Mouse (Mus musculus): Measurements from ENCODE around the gene Ngdn. TPM values are rescaled to one million over a fixed set of nuclear protein-coding genes. Genes with fewer than 3 reads are reported as not detected.

Gene Ngdn
- polyA plus RNA-seq, 1 experiment from 2014 or later: 61.9 TPM

DNA sequence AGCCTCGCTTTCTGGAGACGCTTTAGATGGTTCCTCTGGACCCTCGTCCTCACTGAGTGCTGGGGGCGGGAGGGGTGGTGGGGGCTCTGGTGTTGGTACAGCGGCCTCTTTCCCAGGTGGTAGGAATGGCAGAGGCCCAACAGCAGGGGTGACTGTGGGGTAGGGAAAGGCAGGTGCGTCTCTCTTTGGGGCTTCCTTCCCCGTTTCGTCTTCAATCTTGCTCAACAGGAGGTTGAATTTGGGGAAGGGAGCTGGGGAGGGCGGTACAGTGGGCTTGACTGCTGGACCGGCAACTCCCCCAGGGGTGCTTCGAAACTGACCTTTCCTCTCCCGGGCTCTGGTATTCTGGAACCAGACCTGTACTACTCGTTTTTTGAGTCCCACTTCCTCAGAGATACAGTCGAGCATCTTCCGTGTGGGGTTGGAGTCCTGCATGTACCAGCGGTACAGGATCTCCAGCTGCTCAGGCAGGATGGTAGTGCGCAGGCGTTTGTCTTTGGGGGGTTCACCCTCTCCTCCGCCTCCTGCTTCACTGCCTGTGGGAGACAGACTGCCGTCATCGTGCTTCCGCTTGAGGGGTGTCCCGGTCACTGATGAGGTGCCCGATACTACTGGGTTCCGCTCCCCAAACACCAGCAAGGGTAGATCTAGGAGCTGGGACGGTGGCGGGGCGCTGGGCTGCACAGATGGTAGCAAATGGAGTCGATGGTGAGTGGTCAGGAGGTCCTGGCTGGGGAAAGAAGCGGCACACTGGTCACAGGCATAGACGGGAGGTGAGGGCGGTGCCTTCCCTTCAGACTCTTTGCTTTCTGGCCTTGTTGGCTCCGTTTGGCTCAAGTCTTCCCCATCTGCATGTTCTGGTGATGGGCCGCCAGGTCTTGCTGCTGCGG is 49.5 kb downstream of the Ngdn start:
- ATAC-seq (ENCODE audit: low read depth): no peak
- no peak overlapping the region for H3K9ac ChIP-seq
- H3K9me3 ChIP-seq: no peaks in the 10 kb centered on the region
- H3K27me3 ChIP-seq: no peaks in the 10 kb centered on the region
- no peak overlapping the region for H3K27ac ChIP-seq (replicated peaks)
- 79% methylated on average over 35 of the region's 35 CpGs for WGBS
- no peak overlapping the region for H3K4me3 ChIP-seq
- H3K4me2 ChIP-seq: no peak overlapping the region
- peaks cover 46% of the 10 kb centered on the region for H3K4me1 ChIP-seq (replicated peaks)
- peaks cover 78% of the 10 kb centered on the region for H3K36me3 ChIP-seq

- Histone ChIP-seq H3K4me3 (no peak overlapping the region), H3K36me3 (peaks cover 84% of the 10 kb centered on the region), H3K27ac (replicated peaks) (no peak overlapping the region), H3K9ac (no peak overlapping the region), H3K27me3 (no peaks in the 10 kb centered on the region), H3K4me2 (no peak overlapping the region), H3K4me1 (replicated peaks) (peaks cover 42% of the 10 kb centered on the region), H3K9me3 (no peaks in the 10 kb centered on the region)
- 85% methylated on average over 13 of the region's 13 CpGs for WGBS
- ATAC-seq (ENCODE audit: low read depth): no peak
These were observed 50.1 kb downstream of the Ngdn start for GRCm38 (mm10) chr14:55065391-55065790.

- Histone ChIP-seq H3K4me3 (no peak overlapping the region), H3K4me2 (no peak overlapping the region), H3K9me3 (no peaks in the 10 kb centered on the region), H3K27ac (replicated peaks) (no peak overlapping the region), H3K36me3 (peaks cover 91% of the 10 kb centered on the region), H3K27me3 (no peaks in the 10 kb centered on the region), H3K9ac (no peak overlapping the region), H3K4me1 (replicated peaks) (peaks cover 35% of the 10 kb centered on the region)
- WGBS: 90% methylated on average over 8 of the region's 8 CpGs
- ATAC-seq (ENCODE audit: low read depth): no peak
These were observed 50.8 kb downstream of the Ngdn start for GRCm38 (mm10) chr14:55066042-55066441.

DNA sequence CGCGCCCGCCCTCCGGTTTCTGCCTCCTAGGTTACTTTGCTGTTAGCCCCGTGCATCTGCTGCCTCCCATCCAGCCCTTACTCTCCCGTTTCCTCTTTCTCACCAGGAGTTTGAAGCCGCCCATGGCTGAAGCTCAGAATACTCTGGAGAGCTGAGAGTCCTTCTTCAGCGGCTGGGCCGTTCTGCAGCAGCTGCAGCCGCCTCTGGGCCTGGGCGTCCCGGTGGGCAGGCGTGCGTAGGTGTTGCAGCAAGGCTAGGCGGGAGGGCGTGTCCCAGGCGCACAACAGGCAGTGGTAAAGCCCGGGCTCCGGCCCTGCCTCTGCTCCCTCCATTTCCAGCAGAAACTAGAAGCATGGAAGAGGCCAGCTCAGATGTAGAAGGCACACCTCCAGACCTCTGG is 56.5 kb downstream of the Ngdn start:
- Histone ChIP-seq H3K27me3 (no peaks in the 10 kb centered on the region), H3K27ac (replicated peaks) (peak overlapping the region; percentile 28), H3K9me3 (no peaks in the 10 kb centered on the region), H3K4me3 (no peak overlapping the region), H3K4me1 (replicated peaks) (peaks cover 35% of the 10 kb centered on the region), H3K4me2 (peak overlapping the region; percentile 20; the same call in 1 of the 2 replicates), H3K9ac (peak overlapping the region; percentile 53; the same call in 1 of the 2 replicates), H3K36me3 (peaks cover 83% of the 10 kb centered on the region)
- no peak for ATAC-seq (ENCODE audit: low read depth)
- WGBS: 22% methylated on average over 19 of the region's 19 CpGs

MicroRNA genes within 50 kb of the gene (microRNA counts, 519-probe panel; counts per million panel counts)
- microRNA mmu-miR-208b: not detected

Small RNAs within 50 kb of the gene (microRNA-seq; reads per million reads assigned to microRNA genes)
- 50.1 reads per million, percentile 47 among the genes with 10 or more reads in this experiment for gene Mir208b

Other genes starting within 250 kb of the Ngdn start
- 4.4 and 5.1 TPM in 2 replicates for gene Slc7a8, start 233.5 kb upstream of the Ngdn start, polyA plus RNA-seq (2015; fragmentation: Nextera tagmentation; extraction: Ambion mirVana)
- gene Rnf212b, start 201.3 kb upstream of the Ngdn start, polyA plus RNA-seq (2015; fragmentation: Nextera tagmentation; extraction: Ambion mirVana): not detected in 2 replicates
- gene Homez, start 144.5 kb upstream of the Ngdn start, polyA plus RNA-seq (2015; fragmentation: Nextera tagmentation; extraction: Ambion mirVana): 12.8 and 13.6 TPM in 2 replicates
- 1.9 and 2.3 TPM in 2 replicates for gene Ppp1r3e, start 137.9 kb upstream of the Ngdn start, polyA plus RNA-seq (2015; fragmentation: Nextera tagmentation; extraction: Ambion mirVana)
- gene Bcl2l2, start 132.1 kb upstream of the Ngdn start, polyA plus RNA-seq (2015; fragmentation: Nextera tagmentation; extraction: Ambion mirVana): 3.1 and 3.8 TPM in 2 replicates
- gene Gm20521, start 132.0 kb upstream of the Ngdn start, polyA plus RNA-seq (2015; fragmentation: Nextera tagmentation; extraction: Ambion mirVana): not detected in 2 replicates
- 153 and 160 TPM in 2 replicates for gene Pabpn1, start 123.0 kb upstream of the Ngdn start, polyA plus RNA-seq (2015; fragmentation: Nextera tagmentation; extraction: Ambion mirVana)
- gene Slc22a17, start 102.3 kb upstream of the Ngdn start, polyA plus RNA-seq (2015; fragmentation: Nextera tagmentation; extraction: Ambion mirVana): 153 TPM in 2 replicates
- gene Efs, start 89.3 kb upstream of the Ngdn start, polyA plus RNA-seq (2015; fragmentation: Nextera tagmentation; extraction: Ambion mirVana): 13.8 and 16.0 TPM in 2 replicates
- gene Il25, start 82.8 kb upstream of the Ngdn start, polyA plus RNA-seq (2015; fragmentation: Nextera tagmentation; extraction: Ambion mirVana): 1.3 and 1.6 TPM in 2 replicates
- 20.2 and 24.7 TPM in 2 replicates for gene Cmtm5, start 79.2 kb upstream of the Ngdn start, polyA plus RNA-seq (2015; fragmentation: Nextera tagmentation; extraction: Ambion mirVana)
- gene Myh6, start 48.5 kb upstream of the Ngdn start, polyA plus RNA-seq (2015; fragmentation: Nextera tagmentation; extraction: Ambion mirVana): 1.6 and 2.3 TPM in 2 replicates
- gene Gm17428, start 38.5 kb upstream of the Ngdn start, polyA plus RNA-seq (2015; fragmentation: Nextera tagmentation; extraction: Ambion mirVana): not detected in 2 replicates
- 7.6 and 10.3 TPM in 2 replicates for gene Myh7, start 20.8 kb upstream of the Ngdn start, polyA plus RNA-seq (2015; fragmentation: Nextera tagmentation; extraction: Ambion mirVana)
- 30.4 and 33.6 TPM in 2 replicates for gene Zfhx2, start 76.9 kb downstream of the Ngdn start, polyA plus RNA-seq (2015; fragmentation: Nextera tagmentation; extraction: Ambion mirVana)
- gene Thtpa, start 79.3 kb downstream of the Ngdn start, polyA plus RNA-seq (2015; fragmentation: Nextera tagmentation; extraction: Ambion mirVana): 29.4 and 29.8 TPM in 2 replicates
- gene Ap1g2, start 91.1 kb downstream of the Ngdn start, polyA plus RNA-seq (2015; fragmentation: Nextera tagmentation; extraction: Ambion mirVana): 5.2 and 8.3 TPM in 2 replicates
- 21.1 and 21.4 TPM in 2 replicates for gene Jph4, start 101.5 kb downstream of the Ngdn start, polyA plus RNA-seq (2015; fragmentation: Nextera tagmentation; extraction: Ambion mirVana)
- 1.1 and 1.4 TPM in 2 replicates for gene Dhrs2, start 206.6 kb downstream of the Ngdn start, polyA plus RNA-seq (2015; fragmentation: Nextera tagmentation; extraction: Ambion mirVana)

Measured in neural tube, embryonic 13.5 days (tissue).